Mouse (Mus musculus) heart, postnatal 0 days (tissue): ENCODE measurements around the gene Pccb.

ENCODE experiments used
- CTCF ChIP-seq: IDR thresholded peaks from 2 replicates; pipeline ENCODE4 v1.5.1; 2016; ENCODE audit warnings: antibody characterized with exemption, control low read depth, low read depth
- EP300 ChIP-seq: IDR thresholded peaks from 2 replicates; pipeline ENCODE4 v1.6.1; 2016; ENCODE audit warnings: antibody characterized with exemption, low read depth

DNA sequence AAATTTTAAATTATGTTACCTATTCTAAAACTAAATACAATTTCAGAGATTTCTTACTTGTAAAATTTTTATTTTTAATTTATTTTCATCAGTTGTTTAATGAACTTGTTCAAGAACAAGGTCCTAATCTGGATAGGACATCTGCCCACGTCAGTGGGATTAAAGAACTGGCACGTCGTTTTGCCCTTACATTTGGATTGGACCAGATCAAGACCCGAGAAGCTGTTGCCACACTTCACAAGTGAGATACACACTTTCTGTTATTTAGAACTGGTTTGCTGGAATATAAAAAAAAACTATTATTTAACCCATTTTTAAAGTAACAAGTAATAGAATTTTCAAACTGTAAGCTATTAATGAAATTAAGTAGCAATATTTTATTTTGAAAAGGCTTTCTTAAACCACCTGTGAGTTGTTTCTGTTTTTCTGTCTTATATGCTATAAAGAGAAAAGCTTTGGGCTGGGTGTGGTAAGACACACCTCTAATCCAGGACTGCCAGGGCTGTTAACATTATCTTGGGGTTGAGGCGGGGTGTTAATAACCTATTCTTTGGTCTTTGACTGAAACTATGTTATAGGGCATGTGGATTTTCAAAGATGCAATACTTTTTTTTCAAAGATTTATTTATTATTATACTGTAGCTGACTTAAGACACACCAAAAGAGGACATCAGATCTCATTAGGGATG, 89.9 kb downstream of the Pccb start:
- no peak for TF ChIP-seq CTCF
- TF ChIP-seq EP300 = no peak
